Mouse (Mus musculus): ENCODE data around the gene Camk1d.

DNA sequence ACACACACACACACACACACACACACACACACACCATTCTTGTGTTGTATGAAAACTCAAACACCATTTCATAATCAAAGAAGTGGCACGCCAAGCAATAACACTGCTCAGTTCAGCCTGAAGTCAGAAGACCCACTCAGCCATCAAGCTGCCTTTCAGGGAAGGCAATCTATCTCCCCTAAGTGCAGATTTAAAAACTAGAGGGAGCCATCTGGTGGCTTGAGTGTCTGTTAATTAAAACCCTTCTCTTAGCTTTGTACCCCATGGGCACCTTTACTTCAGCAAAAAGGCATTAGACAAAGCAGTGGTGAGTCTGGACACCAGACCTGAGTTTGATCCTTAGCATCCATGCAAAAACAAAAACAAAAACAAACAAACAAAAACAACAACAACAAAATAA is 317.9 kb downstream of the Camk1d start:
- TF ChIP-seq CTCF (IDR thresholded peaks at IDR 0.05; ENCODE audit: low read depth) (no peak; the same call in 1 of the 2 replicates), EP300 (IDR thresholded peaks at IDR 0.05; ENCODE audit: low read depth) (no peak)
